12 mouse cellular contexts compared by ENCODE assay signal in genomic region chr16:11071887-11072286, GRCm38 (mm10). TPM values are rescaled to one million over a fixed set of nuclear protein-coding genes. Genes with fewer than 3 reads are reported as not detected.
A peak's percentile ranks its signal among the peaks of the same experiment; 100 is the strongest.
DNase-seq lines count a peak whose midpoint lies in the region; ATAC-seq lines count a peak whose summit lies in the region.
"Had no signal": no experiment of that assay in that cellular context is flagged by ENCODE, and none has a peak within 500 bp of the region (broad histone marks: within the 10 kb centered on the region; RNA-seq: fewer than 3 reads in every experiment).

No protein-coding gene starts in this region.

- ATAC-seq in granulocyte monocyte progenitor cell, adult 5-6 weeks (replicated peaks; ENCODE audit: poor library complexity, severe bottlenecking): peak; percentile 33; the same call in 1 of the 2 replicates
- ATAC-seq: forebrain, embryonic 13.5 days; liver, postnatal 0 days had no signal

- peak; percentile 88 for DNase-seq in heart, adult 11 months
- no peak for DNase-seq in heart, adult 8-10 months (ENCODE audit: low spot score)
- DNase-seq in spleen, adult 18-20 months: peak; percentile 51 to 59
- no peak for DNase-seq in spleen, postnatal 14 days (ENCODE audit: low spot score in 2 of 2)
- peak; percentile 60 for DNase-seq in thymus, postnatal 25 days
- no peak for DNase-seq in left cerebral cortex, adult 9 months (ENCODE audit: low spot score in 2 of 2)
- DNase-seq: embryo, embryonic 11 days; layer of hippocampus, adult 9-11 months; liver, postnatal 0 days; retina, postnatal 1 day had no signal

RNA-seq across cellular contexts. Expression of gene Litaf, which starts 5.9 kb away (rescaled TPM):
- total RNA-seq in heart, adult 8-10 months (2022): 10 to 100 TPM; 12.9 to 20.3 (median 14.4) TPM
- total RNA-seq in granulocyte monocyte progenitor cell, adult 5-6 weeks (2014; fragmentation: Nextera tagmentation): 46.4 and 48.0 TPM in 2 replicates
- total RNA-seq in granulocyte monocyte progenitor cell, adult 5-6 weeks (2017): 27.4 and 33.4 TPM in 2 replicates

RNA-seq across cellular contexts. Expression of gene Snn, which starts 11.1 kb away (rescaled TPM):
- total RNA-seq in heart, adult 8-10 months (2022): 10 to 100 TPM; 24.1 to 31.1 (median 28.1) TPM
- total RNA-seq in granulocyte monocyte progenitor cell, adult 5-6 weeks (2014; fragmentation: Nextera tagmentation): 1.8 and 2.2 TPM in 2 replicates
- 0.43 and 2.0 TPM in 2 replicates for total RNA-seq in granulocyte monocyte progenitor cell, adult 5-6 weeks (2017)

Comparison
In these comparisons a context has a peak if more than half of its experiments do, and no peak if none do; other contexts are left out.
1. DNase-seq: peak in heart, adult 11 months (single experiment), spleen, adult 18-20 months (2 of 2) and thymus, postnatal 25 days (single experiment); none in heart, adult 8-10 months (single experiment), spleen, postnatal 14 days (0 of 2) and left cerebral cortex, adult 9 months (0 of 2).
2. RNA of gene Snn, which starts 11.1 kb away (total RNA-seq): 24.1 to 31.1 TPM in heart, adult 8-10 months; 0.43 to 2.2 TPM in granulocyte monocyte progenitor cell, adult 5-6 weeks; every median in the first group is over 4 times any median in the second.